Mouse (Mus musculus): ENCODE measurements around the gene Dek.

- TF ChIP-seq CTCF (IDR thresholded peaks at IDR 0.05; ENCODE audit: borderline replicate concordance, insufficient read depth, low read length) = no peak
- TF ChIP-seq POLR2A (IDR thresholded peaks at IDR 0.05; ENCODE audit: low read depth, low read length) = no peak
Observed at GRCm38 (mm10) chr13:47116000-47116399, 10.0 kb upstream of the Dek start.
